Mouse (Mus musculus): ENCODE results near the gene Nod2.
"Not testable (repeated sequence)": the region's sequence is repeated elsewhere in the genome, so short reads cannot be mapped to it uniquely, and the experiment has no call there.

The Nod2 gene

DNA sequence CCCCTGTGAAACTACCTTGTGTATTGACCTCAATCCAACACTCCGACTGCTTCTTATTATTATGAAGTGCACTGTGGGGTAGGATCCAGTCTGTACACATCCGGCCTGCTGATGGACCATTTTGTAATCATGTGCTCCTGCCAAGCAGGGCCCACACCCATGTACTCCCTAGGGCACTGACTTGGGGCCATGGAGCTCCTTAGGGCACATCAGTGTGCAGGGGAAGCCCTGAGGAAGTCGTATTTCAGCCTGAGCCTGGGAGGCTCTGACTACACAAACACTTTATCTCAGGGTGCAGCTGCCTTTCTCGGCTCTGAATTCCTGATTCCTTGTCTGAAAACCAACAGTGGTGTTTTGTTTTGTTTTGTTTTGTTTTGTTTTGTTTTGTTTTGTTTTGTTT lies 16.9 kb upstream of the Nod2 start:
- intact Hi-C loops (cut with DNase I), result loop anchor here (5.0 to 10.0 kb wide), 3 partner anchors 72 to 1155 kb away; no protein-coding TSS in a partner anchor

DNA sequence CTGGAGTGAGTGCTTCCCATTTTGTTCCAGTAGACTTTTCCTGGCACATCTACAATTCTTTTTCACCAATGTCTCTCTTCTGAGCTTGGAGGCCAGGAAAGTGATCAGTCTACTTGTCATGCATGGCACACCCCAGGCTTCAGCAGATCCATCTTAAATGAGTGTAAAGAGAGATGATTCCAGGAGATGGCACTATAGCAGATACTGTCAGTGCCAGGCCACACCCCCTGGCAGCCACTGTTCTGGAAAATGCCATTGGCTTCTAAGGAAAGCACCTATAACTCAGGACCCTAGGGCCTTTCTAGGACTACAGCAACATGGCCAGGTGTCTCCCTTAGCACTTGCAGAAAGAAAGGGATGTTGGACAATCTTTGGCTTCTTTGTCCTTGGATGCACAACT lies 16.0 kb upstream of the Nod2 start:
- intact Hi-C loops (cut with DNase I), result loop anchor here (5.0 to 10.0 kb wide), 3 partner anchors 71 to 1154 kb away; no protein-coding TSS in a partner anchor

DNA sequence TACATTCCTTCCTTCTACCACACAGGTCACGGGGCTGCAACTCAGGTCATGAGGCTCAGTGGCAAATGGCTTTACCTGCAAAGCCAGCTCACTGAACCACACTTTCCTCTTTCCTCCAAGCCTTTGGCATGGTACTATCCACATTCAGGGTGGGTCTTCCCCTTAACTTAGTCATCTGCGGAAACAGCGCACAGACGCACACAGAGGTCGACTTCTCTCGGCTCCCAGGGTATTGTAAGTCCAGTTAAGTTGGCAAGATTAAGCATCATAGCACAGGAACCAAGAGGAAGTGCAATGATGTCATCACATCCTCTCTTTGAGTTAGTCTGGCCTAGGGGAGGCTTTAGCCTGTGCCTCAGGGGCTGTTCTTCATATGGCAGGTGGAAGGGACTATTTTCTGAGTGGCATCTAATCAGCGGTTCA lies 13.8 kb upstream of the Nod2 start:
- intact Hi-C loops (cut with DNase I), result loop anchor here (5.0 to 10.0 kb wide), 3 partner anchors 69 to 1151 kb away; no protein-coding TSS in a partner anchor

DNA sequence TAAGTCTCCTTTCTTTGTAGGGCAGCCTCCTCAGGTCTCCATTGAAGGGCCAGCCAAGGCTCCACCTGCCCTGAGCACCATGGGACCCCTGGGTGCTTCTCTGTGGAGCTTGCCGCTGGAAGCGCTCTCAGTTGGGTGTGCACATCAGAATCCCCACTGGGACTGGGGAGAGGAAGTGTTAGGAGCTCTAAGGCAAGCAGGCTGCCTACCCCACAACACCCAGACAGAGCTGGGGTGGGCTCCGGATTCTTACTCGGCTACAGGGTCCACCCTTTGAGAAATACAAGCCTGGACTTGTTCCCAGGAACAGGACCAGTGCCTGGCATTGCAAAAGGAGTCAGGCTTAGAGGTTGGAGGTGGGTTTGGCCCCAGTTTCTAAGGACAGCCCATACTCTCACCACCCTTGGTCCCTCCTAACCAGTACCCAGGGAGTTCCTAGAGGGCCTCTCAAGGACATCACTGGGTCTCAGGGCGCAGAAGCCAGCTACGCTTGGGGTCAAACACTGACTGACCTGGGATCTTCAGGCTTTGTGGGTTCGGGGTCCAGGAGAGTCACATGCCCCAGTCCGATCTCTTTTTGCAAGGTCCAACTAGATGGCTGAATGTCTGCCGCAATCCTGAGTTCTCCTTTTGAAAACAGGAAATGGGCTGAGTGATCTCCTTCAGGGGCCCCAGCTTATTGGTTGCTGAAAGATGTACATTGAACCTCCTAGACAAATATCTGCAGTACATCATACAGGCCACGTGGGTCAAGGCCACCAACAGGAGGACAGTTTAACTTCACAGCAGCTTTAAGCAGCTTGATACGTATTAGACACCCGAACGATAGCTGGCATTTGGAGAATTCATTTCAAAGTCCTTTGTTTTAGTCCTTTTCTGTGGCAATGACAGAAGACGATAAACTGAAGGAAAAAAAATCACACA lies 11.4 kb upstream of the Nod2 start, which contains the start of gene Snx20:
Gene Snx20 (minus strand): TSS at position 655 of the 924 bp plus-strand sequence.
- intact Hi-C loops (cut with DNase I), result loop anchor here (10.0 kb wide), 1 partner anchor 1149 kb away; no protein-coding TSS in a partner anchor

DNA sequence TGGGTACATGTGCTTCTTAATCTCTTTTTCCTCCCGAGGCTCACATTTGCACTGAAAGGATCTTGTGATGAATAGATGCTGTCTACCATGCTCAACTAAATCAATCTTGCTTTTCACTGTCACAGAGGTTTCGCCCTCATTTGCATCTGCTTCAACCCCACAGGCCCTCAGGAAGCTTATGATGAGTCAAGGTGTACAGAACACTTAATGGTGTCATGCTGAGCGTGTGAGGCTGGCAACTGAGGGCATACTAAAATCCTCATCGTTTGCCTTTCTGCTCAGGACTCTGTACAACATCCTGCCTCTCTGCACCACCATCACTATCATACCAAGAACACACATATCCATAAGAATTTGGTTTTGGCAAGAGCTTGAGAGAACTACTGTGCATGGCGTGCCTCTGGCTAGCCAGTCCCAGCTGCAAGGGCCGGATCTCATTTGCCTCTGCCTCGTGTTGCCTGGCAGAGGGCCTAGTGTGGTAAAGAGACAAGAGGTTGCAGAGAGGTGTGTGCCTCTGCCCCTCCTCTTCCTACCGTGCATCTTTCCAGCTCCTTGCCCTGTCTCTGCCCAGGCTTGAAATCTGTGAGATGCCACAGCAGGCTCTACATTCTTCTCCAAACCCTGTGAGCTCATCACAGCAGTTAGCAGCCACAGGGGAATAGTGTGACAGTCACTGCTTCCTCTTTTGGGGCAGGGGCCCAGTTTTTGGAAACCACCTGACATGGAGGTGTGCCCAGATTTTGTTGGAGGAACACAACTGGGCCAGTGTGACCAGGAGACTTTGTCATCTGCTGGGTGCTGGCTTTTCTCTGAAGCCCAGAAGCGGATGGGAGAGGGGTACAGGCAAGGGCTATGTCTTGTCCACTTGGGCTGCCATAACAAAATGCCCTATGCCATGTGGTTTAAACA lies 9.8 kb upstream of the Nod2 start:
- intact Hi-C loops (cut with DNase I), result loop anchor here (10.0 kb wide), 1 partner anchor 1147 kb away; no protein-coding TSS in a partner anchor

DNA sequence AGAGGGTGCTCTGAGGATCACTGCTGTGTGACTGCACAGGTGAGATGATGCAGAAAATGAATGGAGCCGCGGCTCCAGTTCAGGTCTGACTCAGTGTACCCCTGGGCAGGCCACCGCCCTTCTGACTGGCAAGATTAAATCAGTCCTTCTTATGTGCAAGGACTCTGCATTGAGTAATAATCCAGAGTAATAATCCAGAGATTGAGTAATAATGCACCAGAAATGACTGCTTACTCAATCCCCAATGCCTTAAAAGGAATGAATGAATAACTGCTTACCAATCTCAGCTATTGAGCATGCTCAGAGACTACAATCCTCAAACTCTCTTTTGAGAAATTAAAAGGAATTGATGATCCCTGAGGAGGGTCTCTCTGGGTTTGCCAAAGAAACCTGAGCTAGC lies 8.2 kb upstream of the Nod2 start:
- intact Hi-C loops (cut with DNase I), result loop anchor here (10.0 kb wide), 1 partner anchor 1146 kb away; no protein-coding TSS in a partner anchor

DNA sequence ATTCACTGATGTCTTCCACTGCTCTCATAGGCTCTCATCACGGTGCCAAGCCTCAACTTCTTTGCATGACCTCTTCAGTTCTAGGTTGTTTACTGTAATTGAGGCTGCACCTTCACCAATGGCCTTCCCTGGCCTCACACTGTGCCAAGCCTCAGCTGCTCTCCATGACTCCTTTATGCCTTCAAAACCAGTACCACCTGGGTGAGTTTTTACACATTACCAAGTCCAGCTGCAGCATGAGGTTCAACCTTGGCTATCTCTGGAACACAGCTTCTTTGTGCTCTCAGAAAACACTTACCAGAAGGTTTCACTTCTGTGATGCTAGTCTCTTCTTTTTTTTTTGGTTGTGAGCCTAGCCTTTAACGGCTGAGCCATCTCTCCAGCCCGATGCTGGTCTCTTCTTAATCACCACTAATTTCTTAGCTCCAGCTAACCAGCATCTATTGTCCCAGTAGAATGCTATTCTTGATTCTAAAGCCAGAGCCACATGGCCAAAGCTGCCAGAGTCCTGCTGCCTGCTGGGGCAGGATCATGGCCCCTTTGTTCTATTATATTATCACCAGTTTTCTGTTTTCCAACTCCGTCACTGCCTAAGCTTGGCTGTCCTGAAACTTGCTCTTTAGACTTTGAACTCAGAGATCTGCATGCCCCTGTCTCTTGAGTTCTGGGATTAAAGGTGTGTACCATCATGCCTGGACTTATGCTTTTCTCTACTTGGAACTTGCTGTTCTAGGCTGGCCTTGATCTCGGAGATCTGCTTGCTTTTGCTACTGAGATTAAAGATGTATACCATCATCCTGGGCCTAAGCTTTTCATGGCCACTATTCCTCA lies 4.2 kb upstream of the Nod2 start:
- intact Hi-C loops (cut with DNase I), result no loop called here

DNA sequence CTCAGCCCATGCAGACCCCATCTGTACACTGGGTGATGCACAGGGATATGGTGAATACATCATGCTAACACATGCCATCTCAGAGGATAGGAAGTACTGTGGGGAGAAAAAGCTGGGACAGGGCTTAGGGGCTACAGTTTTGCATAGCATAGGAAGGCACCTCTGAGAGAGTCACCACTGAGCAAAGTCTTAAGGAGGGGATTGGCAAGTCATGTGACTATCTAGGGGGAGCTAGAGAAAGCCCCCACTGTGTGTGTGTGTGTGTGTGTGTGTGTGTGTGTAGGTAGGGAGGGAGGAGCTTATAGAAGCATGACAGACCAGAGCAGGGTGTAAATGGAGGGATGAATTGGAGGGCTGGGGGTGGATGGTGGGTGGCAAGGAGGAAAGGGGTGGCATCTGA lies 1.2 kb downstream of the Nod2 start:
- intact Hi-C loops (cut with DNase I), result no loop called here

DNA sequence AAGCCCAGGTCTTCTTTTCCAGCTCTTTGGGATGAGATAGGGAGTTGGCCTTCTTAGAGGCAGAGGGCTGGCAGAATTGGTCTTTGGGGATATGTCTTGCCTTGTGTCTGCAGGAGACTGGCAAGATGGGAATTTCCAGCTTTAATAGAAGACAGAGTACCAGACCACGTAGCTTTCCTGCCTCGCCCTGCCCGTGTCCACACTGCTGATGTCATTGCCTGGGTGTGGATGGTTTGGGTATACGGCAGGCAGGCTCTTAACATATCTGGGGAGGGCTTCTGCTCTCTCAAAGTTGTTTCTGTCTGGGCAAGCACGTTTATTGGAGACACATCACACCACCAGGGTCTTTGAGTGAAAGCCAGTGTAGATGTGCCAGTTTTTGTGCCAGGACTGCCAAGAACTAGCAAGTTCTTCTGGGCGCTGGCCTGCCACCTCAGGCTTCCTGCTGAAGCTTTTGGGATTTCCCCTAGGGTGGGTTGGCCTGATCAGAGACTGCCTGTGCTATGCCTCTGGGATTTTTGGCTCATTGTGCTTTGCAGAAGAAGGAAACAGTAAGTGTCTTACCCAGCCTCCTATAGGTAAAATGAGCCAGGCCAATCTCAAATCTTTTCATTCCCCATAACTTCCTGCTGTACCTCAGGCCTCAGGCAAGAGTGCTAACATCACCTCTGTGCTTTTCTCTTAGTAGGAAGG lies 3.0 kb downstream of the Nod2 start:
- intact Hi-C loops (cut with DNase I), result no loop called here

DNA sequence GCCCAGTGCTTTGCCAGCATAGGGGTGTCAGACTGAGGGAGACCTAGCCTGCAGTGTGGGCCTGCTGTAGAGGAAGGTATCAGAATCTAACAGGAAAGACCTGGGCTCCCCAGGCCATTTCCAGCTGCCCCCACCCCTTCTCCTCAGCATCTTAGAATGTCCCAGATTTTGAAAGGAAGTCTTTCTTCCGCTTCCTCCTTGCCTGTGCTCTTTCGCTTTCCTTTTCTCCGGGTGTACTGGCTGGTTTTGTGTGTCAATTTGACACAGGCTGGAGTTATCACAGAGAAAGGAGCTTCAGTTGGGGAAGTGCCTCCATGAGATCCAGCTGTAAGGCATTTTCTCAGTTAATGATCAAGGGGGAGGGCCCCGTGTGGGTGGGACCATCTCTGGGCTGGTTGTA lies 4.0 kb downstream of the Nod2 start:
- intact Hi-C loops (cut with DNase I), result not testable (repeated sequence)

DNA sequence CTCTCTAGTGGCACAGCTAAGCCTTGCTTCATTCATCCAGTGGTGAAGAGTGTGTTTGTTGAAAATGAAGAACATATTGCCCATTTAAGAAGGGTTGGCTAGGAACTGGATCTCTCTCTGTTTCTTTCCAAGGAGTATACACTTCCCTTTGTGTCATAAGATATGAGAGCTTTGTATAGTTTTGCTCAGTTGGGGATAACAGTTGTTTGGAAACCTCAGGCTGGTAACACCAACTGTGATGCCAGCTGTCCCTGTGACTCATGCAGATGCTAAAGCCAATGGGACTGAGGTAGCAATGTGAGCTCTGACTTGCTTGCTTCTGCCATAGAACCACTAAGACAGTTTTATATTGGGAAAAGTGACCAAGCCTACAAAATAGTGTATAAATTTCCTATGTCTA lies 8.2 kb downstream of the Nod2 start:
- intact Hi-C loops (cut with DNase I), result no loop called here

DNA sequence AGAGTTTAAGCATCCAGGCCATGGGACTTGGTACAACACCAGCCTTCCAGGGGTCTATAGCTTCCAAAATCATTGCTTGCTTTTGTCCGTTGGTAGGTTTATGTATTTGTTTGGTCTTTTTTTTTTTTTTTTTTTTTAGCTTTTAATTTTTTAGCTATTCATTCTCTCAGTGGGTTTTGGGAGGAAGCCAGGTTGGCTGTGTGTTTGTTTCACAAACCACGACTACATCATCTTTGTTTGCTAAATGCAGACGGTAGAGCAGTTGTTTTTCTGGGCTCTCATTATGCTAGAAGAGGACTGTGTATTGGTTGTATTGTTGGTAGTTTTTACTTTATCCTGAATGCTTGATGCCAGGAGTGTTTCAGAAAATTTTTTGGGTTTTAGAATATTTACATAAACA lies 12.8 kb downstream of the Nod2 start:
- intact Hi-C loops (cut with DNase I), result no loop called here

DNA sequence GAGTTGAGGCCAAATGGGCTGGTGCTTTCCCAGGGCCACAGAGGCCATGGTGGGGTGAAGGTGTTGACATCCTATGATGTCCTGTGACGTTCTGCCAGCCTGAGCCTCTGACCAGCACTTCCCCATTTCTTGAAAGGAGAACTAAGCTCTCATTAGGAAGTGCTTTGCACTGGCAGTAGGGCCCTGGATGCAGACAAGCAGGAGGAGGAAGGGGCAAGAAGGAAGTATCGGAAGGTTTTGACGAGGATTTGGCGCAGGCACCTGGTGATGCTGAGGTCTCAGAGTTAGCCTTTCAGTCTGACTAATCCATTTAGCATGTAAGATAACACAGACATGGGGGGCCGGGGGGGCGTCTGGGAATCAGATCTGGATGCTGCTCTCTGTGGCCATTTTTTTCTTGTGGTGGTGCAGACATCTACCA lies 15.3 kb downstream of the Nod2 start:
- intact Hi-C loops (cut with DNase I), result no loop called here

DNA sequence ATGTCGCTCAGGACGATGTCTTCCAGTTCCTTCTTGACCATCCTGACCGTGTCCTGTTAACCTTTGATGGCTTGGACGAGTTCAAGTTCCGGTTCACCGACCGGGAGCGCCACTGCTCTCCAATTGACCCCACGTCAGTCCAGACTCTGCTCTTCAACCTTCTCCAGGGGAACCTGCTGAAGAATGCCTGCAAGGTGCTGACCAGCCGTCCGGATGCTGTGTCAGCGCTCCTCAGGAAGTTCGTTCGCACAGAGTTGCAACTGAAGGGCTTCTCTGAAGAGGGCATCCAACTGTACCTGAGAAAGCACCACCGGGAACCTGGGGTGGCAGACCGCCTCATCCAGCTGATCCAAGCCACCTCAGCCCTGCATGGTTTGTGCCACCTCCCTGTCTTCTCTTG lies 17.0 kb downstream of the Nod2 start:
- intact Hi-C loops (cut with DNase I), result no loop called here

DNA sequence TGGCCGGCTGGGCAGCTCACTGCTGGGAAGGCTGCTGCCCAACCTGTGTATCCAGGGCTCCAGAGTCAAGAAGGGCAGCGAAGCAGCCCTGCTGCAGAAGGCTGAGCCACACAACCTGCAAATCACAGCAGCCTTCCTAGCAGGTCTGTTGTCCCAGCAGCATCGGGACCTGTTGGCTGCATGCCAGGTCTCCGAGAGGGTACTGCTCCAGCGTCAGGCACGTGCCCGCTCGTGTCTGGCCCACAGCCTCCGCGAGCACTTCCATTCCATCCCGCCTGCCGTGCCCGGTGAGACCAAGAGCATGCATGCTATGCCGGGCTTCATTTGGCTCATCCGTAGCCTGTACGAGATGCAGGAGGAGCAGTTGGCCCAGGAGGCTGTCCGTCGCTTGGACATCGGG lies 17.8 kb downstream of the Nod2 start:
- intact Hi-C loops (cut with DNase I), result no loop called here

DNA sequence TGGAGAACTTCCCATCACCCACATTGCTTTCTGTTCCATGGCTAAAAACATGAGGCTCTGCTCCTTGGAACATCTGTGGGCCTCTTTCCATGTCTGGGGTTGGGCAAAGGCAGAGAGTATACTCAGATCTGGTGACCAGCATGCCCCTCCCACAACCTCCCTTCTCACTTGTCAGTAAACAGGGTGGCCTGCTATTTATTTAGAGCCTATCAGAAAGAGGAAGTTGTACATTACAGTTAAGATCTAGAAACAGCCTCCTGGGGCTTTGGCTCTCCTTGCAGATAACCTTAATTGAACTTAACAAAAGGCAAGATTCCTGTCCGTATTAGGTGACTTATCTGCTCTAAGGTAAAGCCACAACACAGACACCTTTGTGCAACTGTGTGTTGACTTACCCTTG lies 19.3 kb downstream of the Nod2 start:
- intact Hi-C loops (cut with DNase I), result no loop called here

DNA sequence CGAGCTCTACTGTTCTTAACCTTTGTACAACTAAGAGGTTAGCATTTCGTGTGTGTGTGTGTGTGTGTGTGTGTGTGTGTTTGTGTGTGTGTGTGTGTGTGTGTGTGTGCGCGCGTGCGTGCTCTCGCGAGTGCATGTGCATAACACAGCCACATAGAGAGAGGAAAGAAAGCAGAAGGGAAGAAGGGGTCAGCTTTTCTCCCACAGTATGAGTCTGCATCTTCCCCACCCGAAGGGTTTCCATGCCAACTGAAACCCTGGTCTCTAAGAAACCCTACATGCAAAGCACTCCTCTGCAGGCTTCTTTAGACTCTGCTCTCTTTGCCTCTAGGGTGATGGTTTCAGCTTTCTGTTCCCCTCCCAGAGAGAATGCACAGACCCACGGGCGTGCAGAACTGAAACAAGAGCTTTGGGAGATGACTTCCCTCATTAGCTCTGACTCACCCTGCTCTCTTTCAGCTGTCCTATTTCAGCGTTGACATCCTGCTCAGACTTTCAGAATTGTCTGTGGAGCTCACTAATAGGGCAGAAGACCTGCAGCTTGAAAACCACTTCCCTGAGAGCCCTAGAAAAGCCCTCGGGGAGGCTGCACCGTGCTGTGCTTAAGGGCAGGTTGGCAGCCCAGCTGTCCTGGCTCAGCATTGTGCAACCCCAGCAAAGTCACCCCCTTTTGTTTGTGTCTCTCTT lies 21.4 kb downstream of the Nod2 start:
- intact Hi-C loops (cut with DNase I), result no loop called here

DNA sequence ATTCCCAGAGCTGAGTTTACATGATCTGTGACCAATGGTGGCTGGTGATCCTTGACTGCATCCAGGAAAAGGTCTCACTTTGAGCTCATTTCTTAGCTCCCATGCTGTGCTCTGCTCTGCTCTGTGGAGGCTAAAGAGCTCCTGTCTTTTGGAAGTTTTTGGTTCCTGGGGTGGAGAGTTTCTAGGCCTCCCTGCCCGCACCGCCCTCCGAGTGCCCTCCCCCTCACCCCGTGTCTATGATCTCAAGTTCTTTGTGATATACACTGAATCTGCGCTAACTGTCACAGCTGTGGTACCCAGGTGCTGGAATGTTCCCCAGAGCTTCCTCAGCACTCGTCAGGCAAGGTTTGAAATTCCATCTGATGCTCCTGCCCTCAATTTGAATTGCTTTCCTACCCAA lies 23.7 kb downstream of the Nod2 start:
- intact Hi-C loops (cut with DNase I), result no loop called here

DNA sequence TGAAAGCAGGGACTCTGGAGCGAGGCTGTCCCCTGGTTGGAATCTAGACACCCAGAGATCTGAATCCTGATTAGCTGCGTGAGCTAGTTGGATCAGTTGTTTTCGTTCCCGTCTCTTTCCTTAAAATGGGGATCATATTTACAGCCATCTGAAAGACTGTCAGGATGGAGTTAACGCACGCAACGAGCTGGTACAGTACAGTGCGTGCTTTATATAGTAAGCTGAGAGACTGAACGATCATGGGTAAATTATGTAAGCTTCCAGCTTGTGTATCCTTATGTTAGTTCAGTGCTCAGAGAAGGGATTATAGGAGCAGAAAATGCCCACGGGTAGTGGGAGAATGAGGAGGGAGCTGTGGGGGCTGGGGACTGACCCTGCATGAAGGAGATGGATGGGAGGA lies 24.5 kb downstream of the Nod2 start:
- intact Hi-C loops (cut with DNase I), result no loop called here

DNA sequence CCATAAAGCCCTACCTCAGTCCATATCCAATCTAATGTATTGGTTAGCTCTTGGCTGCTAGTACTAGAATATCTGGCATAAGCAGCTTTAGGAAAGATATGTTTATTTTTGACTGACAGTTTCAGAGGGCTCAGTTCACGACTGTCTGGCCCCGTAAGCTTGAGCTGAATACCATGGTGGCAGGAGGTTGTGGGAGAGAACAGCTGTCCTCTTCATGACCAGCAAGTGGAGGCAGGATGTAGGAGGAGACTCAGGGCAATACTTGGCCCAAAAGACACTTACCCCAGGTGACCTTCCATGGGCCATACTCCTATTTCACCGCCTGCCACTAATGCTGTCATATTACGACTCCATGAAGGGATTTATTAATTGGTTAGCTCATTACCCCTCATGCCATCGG lies 26.7 kb downstream of the Nod2 start:
- intact Hi-C loops (cut with DNase I), result no loop called here
